Mouse (Mus musculus) adrenal gland, adult (tissue): ENCODE results near the gene Sec16a.
A peak's percentile ranks its signal among the peaks of the same experiment; 100 is the strongest.

Experiments used
- DNase-seq, 2 experiments: peaks; one replicate each; pipeline ENCODE4 v3.0.0; 2022 to 2023; ENCODE audit warnings: low spot score in 1 of 2; ENCODE audit not compliant: inconsistent age in 2 of 2

Sec16a gene

DNA sequence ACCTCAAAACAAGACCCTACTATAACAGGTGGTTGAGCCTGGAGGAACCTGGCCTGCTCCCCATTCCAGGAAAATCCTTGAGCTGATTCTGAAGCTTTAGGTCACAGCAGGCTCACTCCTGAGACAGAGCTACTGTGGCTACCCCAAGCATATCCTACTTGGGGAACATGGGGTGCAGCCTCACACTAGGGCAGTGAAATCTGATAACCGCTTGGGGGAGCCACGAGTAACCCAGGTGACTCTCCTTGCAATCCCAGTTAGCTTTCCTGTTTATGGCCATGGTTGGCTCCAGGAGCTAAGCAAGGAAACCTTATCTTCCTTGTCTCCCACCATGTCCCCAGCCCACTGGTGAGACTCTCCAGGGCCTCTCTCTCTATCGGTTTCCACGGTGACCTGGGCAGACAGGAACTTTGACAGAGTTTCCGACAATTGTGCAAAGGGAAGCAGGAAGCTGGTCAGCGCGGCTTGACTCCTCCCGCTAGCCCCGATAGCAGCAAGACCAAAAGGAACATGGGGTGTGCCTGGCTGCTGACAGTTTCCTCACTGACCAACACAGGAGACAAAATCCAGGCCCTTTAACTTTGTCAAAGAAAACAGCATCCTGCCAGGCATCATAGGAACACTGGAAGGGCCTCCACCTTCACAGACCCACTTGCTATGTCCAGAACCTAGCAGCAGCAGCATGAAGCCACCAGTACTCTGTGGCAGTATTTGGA, 29.9 kb upstream of the Sec16a start:
- DNase-seq, result peak; percentile 72 to 84

GRCm38 (mm10) chr2:26472312-26473090, 27.5 kb upstream of the Sec16a start:
- DNase-seq, result no peak

DNA sequence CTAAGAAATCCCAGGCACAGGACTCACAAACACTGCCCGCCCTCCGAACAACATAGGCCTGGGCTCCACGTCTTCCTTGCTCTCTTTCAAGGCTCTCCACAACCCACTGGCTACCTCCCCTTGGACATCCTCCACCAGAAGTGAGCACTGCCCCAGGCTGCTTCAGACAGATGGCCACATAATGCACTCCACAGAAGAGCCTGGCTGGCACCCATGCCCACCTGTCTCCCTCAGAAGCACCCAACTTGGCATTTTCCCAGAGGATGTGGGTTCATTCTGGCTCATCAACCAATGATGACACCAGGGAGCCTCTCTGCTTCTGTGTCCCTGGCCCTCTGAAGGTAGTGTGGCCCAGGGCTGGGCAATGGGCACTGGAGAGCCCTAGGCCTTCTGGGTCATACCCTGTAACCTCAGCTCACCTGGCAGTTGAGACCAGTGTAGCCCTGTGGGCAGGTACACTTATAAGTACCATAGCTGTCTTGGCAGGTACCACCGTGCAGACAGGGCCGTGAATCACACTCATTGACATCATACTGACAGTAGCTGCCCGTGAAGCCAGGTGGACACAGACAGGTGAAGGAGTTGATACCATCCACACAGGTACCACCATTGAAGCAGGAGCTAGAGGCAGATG, 26.8 kb upstream of the Sec16a start:
- no peak for DNase-seq

GRCm38 (mm10) chr2:26470967-26471366, 26.0 kb upstream of the Sec16a start:
- no peak for DNase-seq

GRCm38 (mm10) chr2:26468376-26468775, 23.4 kb upstream of the Sec16a start:
- DNase-seq, result no peak

GRCm38 (mm10) chr2:26463412-26463811, 18.4 kb upstream of the Sec16a start:
- DNase-seq, result no peak

GRCm38 (mm10) chr2:26462980-26463379, 18.0 kb upstream of the Sec16a start:
- DNase-seq, result no peak

- DNase-seq, result no peak
These were observed 16.7 kb upstream of the Sec16a start for GRCm38 (mm10) chr2:26461667-26462066.

GRCm38 (mm10) chr2:26460837-26461236, 15.8 kb upstream of the Sec16a start:
- DNase-seq, result no peak

DNA sequence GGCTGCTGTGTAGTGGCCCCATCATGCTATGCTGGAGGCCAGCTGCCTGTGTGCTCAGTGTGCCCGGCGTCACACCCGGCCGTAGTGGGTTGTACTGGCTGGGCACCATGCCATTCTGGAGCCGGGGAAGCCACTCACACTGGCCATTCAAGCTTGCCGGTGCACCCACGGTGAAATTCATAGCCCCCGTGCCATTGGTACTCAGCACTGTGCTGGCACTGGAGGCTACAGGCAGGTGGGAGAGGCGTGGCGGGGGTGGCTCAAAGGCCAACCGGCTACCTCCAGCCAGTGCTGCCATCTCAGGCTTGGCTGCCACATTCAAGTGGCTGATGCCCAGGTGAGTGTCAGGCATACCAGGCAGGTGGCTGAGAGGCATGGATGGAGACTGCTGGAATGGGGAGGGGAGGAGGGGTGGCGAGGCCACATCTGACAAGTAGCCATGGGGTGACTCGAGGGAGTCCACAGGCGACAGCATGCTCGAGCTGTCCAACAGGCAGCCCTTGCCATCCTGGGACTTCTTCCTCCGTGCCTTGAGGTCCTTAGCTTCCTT, 15.2 kb upstream of the Sec16a start:
- DNase-seq, result no peak

DNA sequence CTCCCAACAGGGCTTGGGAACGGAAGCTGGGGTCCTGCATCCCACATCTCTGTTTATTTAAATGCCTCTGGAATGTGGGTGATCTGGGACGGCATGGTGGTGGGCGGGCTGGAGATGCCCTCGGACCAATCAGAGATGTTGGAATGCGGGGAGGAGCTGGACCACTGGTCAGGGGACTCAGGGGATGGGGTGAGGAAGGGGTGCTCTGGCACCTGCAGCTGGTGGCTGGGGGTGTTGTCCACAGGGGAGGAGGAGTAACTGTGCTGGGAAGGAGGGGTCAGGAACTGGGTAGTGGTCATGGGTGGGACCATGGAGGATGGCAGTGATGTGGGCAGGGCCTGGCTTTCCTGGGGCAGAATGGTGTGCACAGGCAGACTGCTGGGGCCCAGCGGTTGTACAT, 14.5 kb upstream of the Sec16a start:
- no peak for DNase-seq

GRCm38 (mm10) chr2:26458402-26459124, 13.5 kb upstream of the Sec16a start:
- DNase-seq, result no peak

DNA sequence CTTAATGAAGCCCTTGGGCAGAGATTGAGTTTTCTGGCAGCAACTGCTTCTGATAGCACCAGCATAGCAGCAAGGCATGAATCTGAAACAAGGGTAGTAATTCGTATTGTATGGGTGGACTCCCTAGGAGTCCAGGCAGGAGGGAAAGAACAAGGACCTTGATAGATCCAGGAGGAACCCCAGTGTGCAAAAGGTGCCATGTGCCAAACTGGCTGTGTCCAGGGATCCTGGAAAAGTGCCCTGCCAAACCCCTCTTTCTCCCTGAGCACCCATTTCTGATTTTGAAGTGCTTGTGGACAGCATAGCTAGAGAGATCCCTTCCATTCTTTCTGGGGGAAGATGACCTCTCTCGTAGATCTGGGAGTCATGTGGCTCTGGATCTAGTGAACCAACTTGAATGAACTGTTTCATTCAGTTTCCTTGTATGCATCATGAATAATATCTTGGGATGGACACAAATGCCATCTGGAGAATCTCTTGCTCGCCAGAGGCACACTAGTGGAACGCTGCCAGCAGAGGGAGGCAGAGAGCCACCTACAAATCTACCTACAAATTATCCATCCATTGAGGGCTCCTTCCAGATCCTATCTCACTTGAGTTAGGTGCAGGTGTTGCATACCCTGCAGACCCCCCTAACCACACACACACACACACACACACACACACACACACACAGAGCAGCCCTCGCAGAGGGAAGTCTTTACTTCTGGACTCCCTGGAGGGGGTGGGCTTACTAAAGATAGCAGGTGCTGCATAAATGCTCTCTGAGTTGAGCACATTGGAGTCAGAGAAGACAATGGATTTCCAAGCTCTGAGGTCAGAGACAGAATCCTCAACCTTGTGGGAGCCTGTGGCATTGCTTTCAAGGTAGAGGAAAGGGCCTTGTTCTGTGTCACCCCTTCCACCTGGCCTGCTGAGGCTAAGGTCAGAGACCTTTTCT, 4.4 kb upstream of the Sec16a start:
- peak; percentile 72 to 91 for DNase-seq

DNA sequence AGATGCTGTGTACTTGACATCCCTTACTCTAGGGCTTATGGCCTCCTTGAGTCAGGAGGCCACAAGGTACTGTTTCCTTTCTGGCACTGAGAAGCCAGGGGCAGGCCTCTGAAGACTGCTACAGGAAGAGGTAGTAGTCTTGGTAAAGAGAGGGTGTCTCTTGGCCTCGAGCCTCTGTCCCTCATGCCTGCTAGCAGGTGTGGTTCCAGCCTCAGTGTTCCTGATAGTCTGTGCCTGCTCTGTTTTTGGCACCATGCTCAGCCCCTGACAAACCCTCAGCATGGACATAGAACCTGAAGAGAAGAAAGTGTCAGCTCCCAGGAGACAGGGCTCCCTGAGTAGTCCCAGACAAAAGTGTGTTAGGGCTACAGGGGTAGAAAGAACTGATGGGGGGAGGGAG, 2.4 kb upstream of the Sec16a start:
- no peak for DNase-seq

- DNase-seq, result peak in 1 of 2 experiments; percentile 59
These were observed 1.7 kb upstream of the Sec16a start for GRCm38 (mm10) chr2:26446671-26447070.

GRCm38 (mm10) chr2:26445666-26446445, 840 bp upstream of the Sec16a start:
- peak; percentile 97 to 100 for DNase-seq

- DNase-seq, result no peak
These were observed 648 bp downstream of the Sec16a start for GRCm38 (mm10) chr2:26444368-26444767.

DNA sequence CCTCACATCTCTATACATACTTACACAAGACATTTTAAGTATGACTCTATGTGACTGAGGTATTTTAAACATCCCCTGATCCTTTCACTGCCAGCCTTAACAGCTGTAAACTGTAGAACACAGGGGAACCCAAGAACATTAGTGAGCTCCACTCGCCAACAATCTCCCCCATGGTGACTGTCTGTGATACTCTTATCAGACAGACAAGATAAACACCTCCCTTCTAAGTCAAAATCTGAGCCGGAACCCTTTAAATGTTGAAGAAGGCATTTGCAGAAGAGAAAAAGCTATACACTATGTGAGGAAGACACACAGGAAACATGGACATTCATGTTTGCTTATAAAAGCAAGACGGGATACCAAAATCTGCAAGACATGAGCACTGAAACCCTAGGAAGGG, 1.1 kb downstream of the Sec16a start:
- peak in 1 of 2 experiments; percentile 50 for DNase-seq

GRCm38 (mm10) chr2:26442843-26443242, 2.2 kb downstream of the Sec16a start:
- DNase-seq, result no peak
